Mouse (Mus musculus): ENCODE results near the gene Fbxl15.

- peak; percentile 21; the same call in 1 of the 2 replicates for TF ChIP-seq POLR2A (IDR thresholded peaks at IDR 0.05; ENCODE audit: borderline replicate concordance, extremely low read depth, insufficient read depth, insufficient read length, poor library complexity, severe bottlenecking)
- TF ChIP-seq CTCF (IDR thresholded peaks at IDR 0.05; ENCODE audit: borderline replicate concordance, extremely low read depth, insufficient read depth, insufficient read length) = no peak
Observed at GRCm38 (mm10) chr19:46326756-46327305, 1.2 kb upstream of the Fbxl15 start, which contains the start of gene Psd.
